Mouse (Mus musculus) E14TG2a.4 (cell line): ENCODE results near the gene Cfap70.

Experiments used
- H3K27me3 ChIP-seq: 2 replicates; pipeline ENCODE4 v1.6.1; 2014; ENCODE audit warnings: low read length, control low read depth; ENCODE audit not compliant: insufficient read depth
- H3K36me3 ChIP-seq: 2 replicates; pipeline ENCODE4 v1.6.1; 2014; ENCODE audit warnings: low read length, control low read depth; ENCODE audit not compliant: insufficient read depth
- H3K4me1 ChIP-seq: replicated peaks from 2 replicates; pipeline ENCODE4 v1.6.1; 2014; ENCODE audit warnings: low read depth, low read length, control low read depth
- H3K4me3 ChIP-seq: replicated peaks from 2 replicates; pipeline ENCODE4 v1.5.1; 2014; ENCODE audit warnings: mild to moderate bottlenecking, low read length
- H3K9me3 ChIP-seq: 2 replicates; pipeline ENCODE4 v1.6.1; 2014; ENCODE audit warnings: low read length, control low read depth
- CTCF ChIP-seq: conservative IDR thresholded peaks from 2 replicates; pipeline ENCODE4 v1.5.1; 2014; ENCODE audit warnings: low read length
- NANOG ChIP-seq: IDR thresholded peaks from 2 replicates; pipeline ENCODE4 v1.6.1; 2014; ENCODE audit warnings: borderline replicate concordance, low read length, mixed read lengths
- POU5F1 ChIP-seq: IDR thresholded peaks from 2 replicates; pipeline ENCODE4 v1.6.1; 2014; ENCODE audit warnings: low read length, borderline replicate concordance

The Cfap70 gene

GRCm38 (mm10) chr14:20451765-20452331 lies at the start of gene Cfap70:
Cfap70 (minus strand) TSS chr14:20452226.
- no peaks in the 10 kb centered on the region for H3K27me3 ChIP-seq
- H3K36me3 ChIP-seq: peaks cover 16% of the 10 kb centered on the region
- TF ChIP-seq CTCF: no peak
- TF ChIP-seq NANOG: no peak
- TF ChIP-seq POU5F1: no peak
- H3K9me3 ChIP-seq: no peaks in the 10 kb centered on the region
- H3K4me1 ChIP-seq: peaks cover 35% of the 10 kb centered on the region
- peak within 1 kb of the TSS; percentile 80 for H3K4me3 ChIP-seq

GRCm38 (mm10) chr14:20499982-20500381 lies 48.0 kb upstream of the Cfap70 start:
- no peaks in the 10 kb centered on the region for H3K27me3 ChIP-seq
- no peak for TF ChIP-seq POU5F1
- TF ChIP-seq NANOG: no peak
- TF ChIP-seq CTCF: no peak
- peaks cover 5% of the 10 kb centered on the region; the same call in 1 of the 2 replicates for H3K4me1 ChIP-seq
- peaks cover 24% of the 10 kb centered on the region for H3K36me3 ChIP-seq
- H3K4me3 ChIP-seq: no peak overlapping the region
- H3K9me3 ChIP-seq: no peaks in the 10 kb centered on the region

GRCm38 (mm10) chr14:20496603-20497002 lies 44.6 kb upstream of the Cfap70 start, which contains the start of gene Mss51:
Mss51 (minus strand) TSS chr14:20496901.
- H3K9me3 ChIP-seq: no peaks in the 10 kb centered on the region
- H3K4me3 ChIP-seq: no peak within 1 kb of the TSS
- no peaks in the 10 kb centered on the region for H3K27me3 ChIP-seq
- TF ChIP-seq POU5F1 (no peak), CTCF (no peak), NANOG (no peak)
- H3K4me1 ChIP-seq: no peaks in the 10 kb centered on the region
- H3K36me3 ChIP-seq: peaks cover 34% of the 10 kb centered on the region

- no peak for TF ChIP-seq POU5F1
- TF ChIP-seq NANOG: no peak
- no peak for TF ChIP-seq CTCF
- no peaks in the 10 kb centered on the region for H3K9me3 ChIP-seq
These were observed 34.0 kb upstream of the Cfap70 start for GRCm38 (mm10) chr14:20486031-20486430.

GRCm38 (mm10) chr14:20482051-20482751 lies 30.2 kb upstream of the Cfap70 start:
- Histone ChIP-seq H3K27me3 (no peaks in the 10 kb centered on the region), H3K4me3 (no peak overlapping the region), H3K9me3 (no peaks in the 10 kb centered on the region), H3K36me3 (peaks cover 15% of the 10 kb centered on the region), H3K4me1 (peaks cover 44% of the 10 kb centered on the region)
- TF ChIP-seq POU5F1 (no peak), CTCF (no peak), NANOG (no peak)

More at GRCm38 (mm10) chr14:20486031-20486430, 34.0 kb upstream of the Cfap70 start:
- H3K36me3 ChIP-seq: peaks cover 15% of the 10 kb centered on the region
- H3K4me1 ChIP-seq: peaks cover 8% of the 10 kb centered on the region
- no peak overlapping the region for H3K4me3 ChIP-seq
- H3K27me3 ChIP-seq: no peaks in the 10 kb centered on the region

- H3K9me3 ChIP-seq: no peaks in the 10 kb centered on the region
- peaks cover 53% of the 10 kb centered on the region for H3K4me1 ChIP-seq
- no peak for TF ChIP-seq POU5F1
- TF ChIP-seq NANOG: no peak
- no peak for TF ChIP-seq CTCF
- no peak overlapping the region for H3K4me3 ChIP-seq
- H3K36me3 ChIP-seq: peaks cover 19% of the 10 kb centered on the region
- no peaks in the 10 kb centered on the region for H3K27me3 ChIP-seq
These were observed 29.2 kb upstream of the Cfap70 start for GRCm38 (mm10) chr14:20481211-20481610.

GRCm38 (mm10) chr14:20480195-20480579 lies 28.2 kb upstream of the Cfap70 start:
- Histone ChIP-seq H3K9me3 (no peaks in the 10 kb centered on the region), H3K4me3 (peak overlapping the region; percentile 87), H3K36me3 (peaks cover 24% of the 10 kb centered on the region), H3K4me1 (peaks cover 59% of the 10 kb centered on the region), H3K27me3 (no peaks in the 10 kb centered on the region)
- no peak for TF ChIP-seq NANOG
- no peak for TF ChIP-seq POU5F1
- TF ChIP-seq CTCF: no peak

GRCm38 (mm10) chr14:20479291-20480194 lies 27.5 kb upstream of the Cfap70 start, which contains the start of gene Anxa7:
Anxa7 (minus strand) TSS chr14:20480133.
- H3K4me3 ChIP-seq: peak within 1 kb of the TSS; percentile 87
- peaks cover 18% of the 10 kb centered on the region for H3K36me3 ChIP-seq
- H3K9me3 ChIP-seq: no peaks in the 10 kb centered on the region
- TF ChIP-seq CTCF (no peak), NANOG (no peak), POU5F1 (no peak)
- H3K4me1 ChIP-seq: peaks cover 60% of the 10 kb centered on the region
- no peaks in the 10 kb centered on the region for H3K27me3 ChIP-seq
